Mouse (Mus musculus) liver, embryonic 14.5 days (tissue): ENCODE results near the gene Smurf2.

Experiments
- CTCF ChIP-seq: IDR thresholded peaks from 2 replicates; pipeline ENCODE4 v1.5.1; 2016; ENCODE audit warnings: antibody characterized with exemption, low read depth, control low read depth
- EP300 ChIP-seq: IDR thresholded peaks from 2 replicates; pipeline ENCODE4 v1.6.1; 2016; ENCODE audit warnings: antibody characterized with exemption, low read depth

DNA sequence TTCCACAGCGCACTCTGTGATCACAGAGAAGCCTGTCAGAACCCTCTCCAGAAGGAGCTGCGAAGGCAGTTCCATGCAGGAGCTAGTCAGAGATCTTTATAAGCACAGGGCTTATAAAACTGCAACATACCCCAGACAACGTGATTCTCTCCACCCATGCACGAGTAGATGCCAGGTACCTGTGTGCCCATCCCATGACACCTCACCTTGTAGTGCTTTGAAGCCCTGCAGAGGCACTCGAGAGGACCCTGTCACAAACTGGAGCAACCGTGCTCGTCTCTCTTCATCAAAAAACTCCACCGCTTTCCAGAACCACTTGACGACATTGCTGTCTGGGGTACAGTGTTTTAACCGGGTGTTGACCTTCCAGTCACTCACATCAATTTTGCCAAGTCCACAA lies 96.1 kb downstream of the Smurf2 start:
- TF ChIP-seq CTCF (no peak), EP300 (no peak)
